Mouse (Mus musculus): Measurements from ENCODE around the gene Muc5ac. TPM values are rescaled to one million over a fixed set of nuclear protein-coding genes. Genes with fewer than 3 reads are reported as not detected.

The Muc5ac gene
- total and polyA plus RNA-seq, 2 experiments from 2014 or later: not detected

GRCm38 (mm10) chr7:141770521-141770920, 18.3 kb upstream of the Muc5ac start:
- no peak overlapping the region for H3K4me3 ChIP-seq (ENCODE audit: low read depth, low read length)
- ATAC-seq (ENCODE audit: insufficient read depth, low read depth) (no peak), DNase-seq (ENCODE audit: low spot score) (no peak)
- no peak overlapping the region for H3K9ac ChIP-seq (replicated peaks; ENCODE audit: low read depth, low read length)
- H3K36me3 ChIP-seq (replicated peaks; ENCODE audit: control insufficient read depth, insufficient read depth, low read length): no peaks in the 10 kb centered on the region
- H3K27ac ChIP-seq (ENCODE audit: low read depth): no peak overlapping the region
- no peak for TF ChIP-seq CTCF (IDR thresholded peaks at IDR 0.05; ENCODE audit: low read depth)
- TF ChIP-seq EP300 (IDR thresholded peaks at IDR 0.05; ENCODE audit: low read depth): no peak
- no peaks in the 10 kb centered on the region for H3K27me3 ChIP-seq (ENCODE audit: control insufficient read depth, insufficient read depth, low read length)
- no peak overlapping the region for H3K4me2 ChIP-seq (ENCODE audit: low read depth, low read length)
- H3K4me1 ChIP-seq (ENCODE audit: control insufficient read depth, insufficient read depth): 0 out of 2 replicates have a peak, but pooled peaks cover 5% of the 10 kb centered on the region
- WGBS: 79% methylated on average over 3 of the region's 3 CpGs
- H3K9me3 ChIP-seq (replicated peaks; ENCODE audit: control insufficient read depth, low read length): no peaks in the 10 kb centered on the region

DNA sequence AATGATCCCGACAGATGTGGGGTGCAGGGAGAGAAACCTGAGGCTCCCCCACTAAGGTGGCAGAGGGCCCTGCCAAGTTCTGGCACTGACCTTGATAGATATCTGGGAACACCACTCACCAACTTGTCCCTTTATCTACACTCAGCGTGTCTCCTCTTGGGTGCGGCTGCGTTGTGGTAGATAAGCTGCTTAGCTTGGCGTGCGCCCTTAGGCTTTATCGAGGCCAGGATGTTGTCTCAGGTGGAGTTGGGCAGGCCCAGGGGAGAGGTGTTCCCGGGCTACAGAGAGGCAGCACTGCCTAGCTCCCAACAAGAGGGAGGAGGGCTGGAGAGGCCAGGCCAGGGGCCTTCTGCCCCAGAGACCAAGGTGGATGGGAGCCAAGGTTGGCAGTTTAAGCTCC, 17.8 kb upstream of the Muc5ac start:
- ATAC-seq (ENCODE audit: insufficient read depth, low read depth) (no peak), DNase-seq (ENCODE audit: low spot score) (no peak)
- Histone ChIP-seq H3K4me2 (ENCODE audit: low read depth, low read length) (no peak overlapping the region), H3K4me1 (ENCODE audit: control insufficient read depth, insufficient read depth) (0 out of 2 replicates have a peak, but pooled peaks cover 5% of the 10 kb centered on the region), H3K9me3 (replicated peaks; ENCODE audit: control insufficient read depth, low read length) (no peaks in the 10 kb centered on the region), H3K27ac (ENCODE audit: low read depth) (no peak overlapping the region), H3K4me3 (ENCODE audit: low read depth, low read length) (no peak overlapping the region), H3K36me3 (replicated peaks; ENCODE audit: control insufficient read depth, insufficient read depth, low read length) (no peaks in the 10 kb centered on the region), H3K27me3 (ENCODE audit: control insufficient read depth, insufficient read depth, low read length) (no peaks in the 10 kb centered on the region), H3K9ac (replicated peaks; ENCODE audit: low read depth, low read length) (no peak overlapping the region)
- 34% methylated on average over 8 of the region's 8 CpGs for WGBS
- TF ChIP-seq EP300 (IDR thresholded peaks at IDR 0.05; ENCODE audit: low read depth) (no peak), CTCF (IDR thresholded peaks at IDR 0.05; ENCODE audit: low read depth) (no peak)

GRCm38 (mm10) chr7:141772058-141772557, 16.7 kb upstream of the Muc5ac start:
- no peak for DNase-seq (ENCODE audit: low spot score)
- no peak overlapping the region for H3K4me3 ChIP-seq (ENCODE audit: low read depth, low read length)
- no peak overlapping the region for H3K27ac ChIP-seq (ENCODE audit: low read depth)
- no peak overlapping the region for H3K4me2 ChIP-seq (ENCODE audit: low read depth, low read length)
- no peak overlapping the region for H3K9ac ChIP-seq (replicated peaks; ENCODE audit: low read depth, low read length)
- 0 out of 2 replicates have a peak, but pooled peaks cover 6% of the 10 kb centered on the region for H3K9me3 ChIP-seq (replicated peaks; ENCODE audit: control insufficient read depth, low read length)
- no peaks in the 10 kb centered on the region for H3K36me3 ChIP-seq (replicated peaks; ENCODE audit: control insufficient read depth, insufficient read depth, low read length)
- 57% methylated on average over 1 of the region's 1 CpGs for WGBS
- no peaks in the 10 kb centered on the region for H3K27me3 ChIP-seq (ENCODE audit: control insufficient read depth, insufficient read depth, low read length)
- H3K4me1 ChIP-seq (ENCODE audit: control insufficient read depth, insufficient read depth): 0 out of 2 replicates have a peak, but pooled peaks cover 5% of the 10 kb centered on the region
- TF ChIP-seq CTCF (IDR thresholded peaks at IDR 0.05; ENCODE audit: low read depth) (no peak), EP300 (IDR thresholded peaks at IDR 0.05; ENCODE audit: low read depth) (no peak)
- ATAC-seq (ENCODE audit: insufficient read depth, low read depth): no peak

GRCm38 (mm10) chr7:141774855-141775254, 13.9 kb upstream of the Muc5ac start:
- Histone ChIP-seq H3K27me3 (ENCODE audit: control insufficient read depth, insufficient read depth, low read length) (no peaks in the 10 kb centered on the region), H3K9me3 (replicated peaks; ENCODE audit: control insufficient read depth, low read length) (0 out of 2 replicates have a peak, but pooled peaks cover 7% of the 10 kb centered on the region), H3K4me3 (ENCODE audit: low read depth, low read length) (no peak overlapping the region), H3K27ac (ENCODE audit: low read depth) (no peak overlapping the region), H3K9ac (replicated peaks; ENCODE audit: low read depth, low read length) (no peak overlapping the region), H3K36me3 (replicated peaks; ENCODE audit: control insufficient read depth, insufficient read depth, low read length) (no peaks in the 10 kb centered on the region), H3K4me2 (ENCODE audit: low read depth, low read length) (no peak overlapping the region), H3K4me1 (ENCODE audit: control insufficient read depth, insufficient read depth) (0 out of 2 replicates have a peak, but pooled peaks cover 5% of the 10 kb centered on the region)
- ATAC-seq (ENCODE audit: insufficient read depth, low read depth) (no peak), DNase-seq (ENCODE audit: low spot score) (no peak)
- 70% methylated on average over 2 of the region's 2 CpGs for WGBS
- no peak for TF ChIP-seq CTCF (IDR thresholded peaks at IDR 0.05; ENCODE audit: low read depth)
- TF ChIP-seq EP300 (IDR thresholded peaks at IDR 0.05; ENCODE audit: low read depth): no peak

DNA sequence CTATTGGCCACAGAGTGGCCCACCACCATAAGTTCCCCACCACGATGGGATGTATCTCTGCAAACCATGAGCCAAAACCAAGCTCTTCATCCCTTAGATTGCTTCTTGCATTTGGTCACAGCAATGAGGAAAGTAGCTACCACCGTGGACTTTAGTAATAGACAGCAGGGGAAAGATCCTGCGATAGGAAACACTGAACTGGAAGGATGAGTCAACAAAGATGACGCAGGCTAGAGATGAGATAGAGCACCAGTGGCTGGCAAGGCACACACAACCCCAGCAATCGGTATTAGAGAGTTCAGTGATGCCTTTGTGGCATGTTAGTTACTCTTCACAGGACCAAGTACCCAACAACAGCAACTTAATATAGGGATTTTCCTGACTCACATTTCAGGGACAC, 12.6 kb upstream of the Muc5ac start:
- Histone ChIP-seq H3K9me3 (replicated peaks; ENCODE audit: control insufficient read depth, low read length) (0 out of 2 replicates have a peak, but pooled peaks cover 7% of the 10 kb centered on the region), H3K4me1 (ENCODE audit: control insufficient read depth, insufficient read depth) (0 out of 2 replicates have a peak, but pooled peaks cover 2% of the 10 kb centered on the region), H3K4me3 (ENCODE audit: low read depth, low read length) (no peak overlapping the region), H3K27me3 (ENCODE audit: control insufficient read depth, insufficient read depth, low read length) (no peaks in the 10 kb centered on the region), H3K36me3 (replicated peaks; ENCODE audit: control insufficient read depth, insufficient read depth, low read length) (no peaks in the 10 kb centered on the region), H3K9ac (replicated peaks; ENCODE audit: low read depth, low read length) (no peak overlapping the region), H3K27ac (ENCODE audit: low read depth) (no peak overlapping the region), H3K4me2 (ENCODE audit: low read depth, low read length) (no peak overlapping the region)
- no peak for DNase-seq (ENCODE audit: low spot score)
- no peak for ATAC-seq (ENCODE audit: insufficient read depth, low read depth)
- TF ChIP-seq CTCF (IDR thresholded peaks at IDR 0.05; ENCODE audit: low read depth) (no peak), EP300 (IDR thresholded peaks at IDR 0.05; ENCODE audit: low read depth) (no peak)
- WGBS: 77% methylated on average over 5 of the region's 5 CpGs

GRCm38 (mm10) chr7:141794251-141794650, 5.5 kb downstream of the Muc5ac start:
- Histone ChIP-seq H3K27ac (ENCODE audit: low read depth) (no peak overlapping the region), H3K27me3 (ENCODE audit: control insufficient read depth, insufficient read depth, low read length) (no peaks in the 10 kb centered on the region), H3K4me2 (ENCODE audit: low read depth, low read length) (no peak overlapping the region), H3K4me3 (ENCODE audit: low read depth, low read length) (no peak overlapping the region), H3K9me3 (replicated peaks; ENCODE audit: control insufficient read depth, low read length) (peaks cover 16% of the 10 kb centered on the region), H3K36me3 (replicated peaks; ENCODE audit: control insufficient read depth, insufficient read depth, low read length) (no peaks in the 10 kb centered on the region), H3K4me1 (ENCODE audit: control insufficient read depth, insufficient read depth) (no peaks in the 10 kb centered on the region), H3K9ac (replicated peaks; ENCODE audit: low read depth, low read length) (no peak overlapping the region)
- 82% methylated on average over 1 of the region's 1 CpGs for WGBS
- no peak for TF ChIP-seq EP300 (IDR thresholded peaks at IDR 0.05; ENCODE audit: low read depth)
- TF ChIP-seq CTCF (IDR thresholded peaks at IDR 0.05; ENCODE audit: low read depth): no peak
- no peak for ATAC-seq (ENCODE audit: insufficient read depth, low read depth)
- no peak for DNase-seq (ENCODE audit: low spot score)
